Mouse (Mus musculus): ENCODE data around the gene Dlgap5. TPM values are rescaled to one million over a fixed set of nuclear protein-coding genes. Genes with fewer than 3 reads are reported as not detected.

The Dlgap5 gene
- polyA plus RNA-seq, 1 experiment: 0.74 TPM

DNA sequence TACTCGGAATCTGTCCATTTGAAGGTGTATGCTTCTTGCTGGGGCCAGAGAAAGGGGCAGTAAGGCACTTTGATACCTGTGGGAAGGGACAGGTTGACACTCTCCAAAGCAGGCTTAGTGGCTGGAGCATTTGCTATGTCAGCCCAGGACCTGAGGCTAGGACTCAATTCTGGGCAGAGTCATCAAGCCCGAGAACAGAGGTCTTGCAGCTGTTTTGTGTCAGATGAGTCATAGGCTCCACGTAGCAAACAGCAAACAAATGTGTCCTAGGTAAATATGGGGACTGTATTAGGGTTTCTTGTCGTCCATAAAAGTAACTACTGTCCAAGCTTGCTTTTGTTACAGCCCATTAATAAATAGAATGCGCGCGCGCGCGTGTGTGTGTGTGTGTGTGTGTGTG, 65.9 kb downstream of the Dlgap5 start:
- no peak for DNase-seq (ENCODE audit: low read depth)

DNA sequence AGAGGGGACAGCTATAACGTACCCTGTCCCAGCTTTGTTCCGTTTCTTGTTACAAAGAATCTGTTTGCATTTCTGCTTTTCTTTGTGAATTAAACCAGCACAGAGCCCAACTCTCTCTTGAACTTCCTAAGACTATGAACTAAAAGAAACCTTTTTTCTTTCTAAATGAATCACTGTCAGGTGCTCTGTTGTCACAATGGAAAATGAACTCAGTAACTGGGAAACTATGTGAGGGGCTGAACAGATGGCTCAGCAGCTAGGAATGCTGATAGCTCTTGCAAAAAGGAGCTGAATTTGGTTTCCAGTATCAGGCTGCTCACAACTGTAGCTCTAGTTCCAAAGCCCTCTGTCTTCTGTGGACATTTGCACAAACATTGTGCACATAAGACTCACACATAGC, 67.2 kb downstream of the Dlgap5 start:
- no peak for DNase-seq (ENCODE audit: low read depth)

DNA sequence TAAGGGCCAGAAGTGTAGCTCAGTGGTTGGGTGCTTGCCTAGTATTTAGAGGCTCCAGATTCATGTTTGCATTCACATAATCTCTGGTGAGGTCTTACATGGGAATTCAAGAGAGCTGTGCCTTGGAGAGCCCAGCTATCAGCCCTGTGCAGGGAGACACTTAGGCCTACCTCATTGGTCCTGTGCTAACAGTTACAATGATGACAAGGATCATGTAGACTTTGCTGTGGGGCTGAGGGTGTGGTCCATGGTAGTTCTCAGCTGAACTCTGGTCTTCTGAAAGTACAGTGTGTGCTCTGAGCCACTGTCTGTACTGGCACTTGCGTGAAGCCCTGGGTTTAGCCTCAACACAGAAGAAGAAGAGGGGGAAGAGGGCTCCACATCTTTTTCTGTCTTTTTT, 71.5 kb downstream of the Dlgap5 start:
- DNase-seq (ENCODE audit: low read depth): no peak

DNA sequence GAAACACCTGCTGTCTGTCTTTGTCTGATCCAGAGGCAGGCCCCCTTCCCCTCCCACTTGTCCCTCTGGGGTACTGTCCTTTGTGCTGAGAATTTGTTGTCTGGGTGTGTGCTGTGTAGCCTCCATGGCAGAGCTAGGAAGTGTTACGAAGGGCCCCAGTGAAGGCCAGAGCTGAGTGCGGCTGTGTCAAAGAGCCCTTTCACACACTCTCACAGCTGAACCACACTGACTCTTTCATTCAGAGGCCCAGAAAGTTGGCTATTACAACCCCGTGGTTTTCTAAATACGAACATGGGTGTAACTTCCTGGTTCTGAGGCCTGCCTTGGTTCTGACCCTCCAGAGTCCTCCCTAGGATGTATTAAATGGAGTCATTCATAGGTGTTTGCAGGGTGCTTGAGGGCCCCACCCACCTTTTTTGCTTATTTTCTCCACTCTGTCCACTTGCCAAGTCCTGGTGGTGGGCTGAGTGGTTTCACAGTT, 76.4 kb downstream of the Dlgap5 start:
- no peak for DNase-seq (ENCODE audit: low read depth)

DNA sequence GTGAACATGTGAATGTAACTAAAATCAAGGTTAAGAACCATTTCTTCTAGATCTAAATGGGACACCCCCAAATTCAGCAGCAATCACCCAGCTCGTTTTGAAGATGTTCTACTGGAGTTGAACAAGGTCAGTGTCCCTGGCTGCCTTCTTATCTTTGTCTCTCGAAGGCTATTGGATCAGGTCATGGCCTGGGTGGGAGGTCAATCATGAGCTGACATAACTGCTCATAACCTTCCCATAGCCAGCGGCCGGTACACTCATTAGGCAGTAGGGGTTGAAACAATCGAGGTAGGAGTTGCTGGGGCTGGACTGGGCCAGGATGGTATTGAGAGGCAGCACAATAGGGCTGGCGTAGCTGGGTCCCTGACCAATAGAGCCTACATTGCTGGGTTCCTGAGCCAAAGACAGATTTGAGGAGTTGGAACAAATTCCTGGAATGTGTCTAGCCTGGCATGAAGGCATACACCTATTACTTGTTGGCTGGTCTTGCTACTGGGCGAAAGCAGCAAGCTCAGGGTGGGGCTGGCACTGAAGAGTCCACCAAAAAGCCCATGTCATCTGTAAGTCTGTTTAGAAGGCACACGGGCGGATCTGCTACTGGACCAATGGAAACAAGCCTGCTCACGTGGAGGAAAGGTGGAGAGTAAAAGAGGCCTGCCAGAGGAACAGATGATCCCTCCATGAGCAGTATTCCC, 77.8 kb downstream of the Dlgap5 start:
- DNase-seq (ENCODE audit: low read depth): no peak

Other genes starting within 250 kb of the Dlgap5 start
- 3.4 and 3.7 TPM in 2 replicates for gene Gch1, start 229.0 kb downstream of the Dlgap5 start, polyA plus RNA-seq (2012; rRNA removed)
- 1.1 and 1.2 TPM in 2 replicates for gene Wdhd1, start 141.6 kb downstream of the Dlgap5 start, polyA plus RNA-seq (2012; rRNA removed)
- gene Socs4, start 141.5 kb downstream of the Dlgap5 start, polyA plus RNA-seq (2012; rRNA removed): 3.1 and 3.6 TPM in 2 replicates
- 23.6 and 24.9 TPM in 2 replicates for gene Mapk1ip1l, start 120.1 kb downstream of the Dlgap5 start, polyA plus RNA-seq (2012; rRNA removed)
- 99.8 and 197 TPM in 2 replicates for gene Lgals3, start 50.7 kb downstream of the Dlgap5 start, polyA plus RNA-seq (2012; rRNA removed)
- 8.8 and 12.1 TPM in 2 replicates for gene Fbxo34, start 32.0 kb upstream of the Dlgap5 start, polyA plus RNA-seq (2012; rRNA removed)
- gene Atg14, start 152.2 kb upstream of the Dlgap5 start, polyA plus RNA-seq (2012; rRNA removed): 8.4 and 8.7 TPM in 2 replicates
- gene Ktn1, start 230.0 kb upstream of the Dlgap5 start, polyA plus RNA-seq (2012; rRNA removed): 8.2 and 9.1 TPM in 2 replicates

Data from gonadal fat pad, adult 2 months (tissue).